Mouse (Mus musculus): ENCODE results near the gene Ocln.

GRCm38 (mm10) chr13:100582144-100582543, 29.6 kb upstream of the Ocln start:
- TF ChIP-seq POLR2A (IDR thresholded peaks at IDR 0.05; ENCODE audit: borderline replicate concordance, extremely low read depth, low read depth, low read length) (no peak), CTCF (IDR thresholded peaks at IDR 0.05; ENCODE audit: insufficient read depth, low read length) (no peak)

Data from lung, adult 2 months (tissue).